Mouse (Mus musculus) forebrain, embryonic 13.5 days (tissue): ENCODE results near the gene Exoc4. TPM values are rescaled to one million over a fixed set of nuclear protein-coding genes. Genes with fewer than 3 reads are reported as not detected.

ENCODE experiments used
- polyA plus RNA-seq: library from polyadenylated mRNA; unstranded; fragments of >200 nt; fragmentation: Nextera tagmentation; extraction: Ambion mirVana; gene quantifications from 2 replicates; pipeline ENCODE4 v1.2.1, GENCODE M21; 2015

Gene Exoc4
- polyA plus RNA-seq, 1 experiment from 2014 or later = 56.6 TPM

Other genes starting within 250 kb of the Exoc4 start
- gene Chchd3, start 188.8 kb upstream of the Exoc4 start, polyA plus RNA-seq = 138 and 144 TPM in 2 replicates